Mouse (Mus musculus) CH12.LX (cell line): Measurements from ENCODE around the gene Ms4a5. TPM values are rescaled to one million over a fixed set of nuclear protein-coding genes. Genes with fewer than 3 reads are reported as not detected.

Experiments used
- DNase-seq: peaks from one replicate; pipeline ENCODE4 v3.0.0-alpha.2; 2013; ENCODE audit errors: extremely low read depth
- H3K27ac ChIP-seq: 2 replicates; pipeline ENCODE4 v1.5.1; 2012; ENCODE audit warnings: low read depth, mild to moderate bottlenecking, control low read depth, moderate library complexity; ENCODE audit not compliant: insufficient read depth
- H3K27me3 ChIP-seq: replicated peaks from 2 replicates; pipeline ENCODE3; 2012; ENCODE audit warnings: inconsistent platforms
- H3K36me3 ChIP-seq, 2 experiments: replicated peaks in 1 of 2; 2 replicates each; pipeline versions ENCODE3 to v1.6.1; 2012; ENCODE audit warnings: inconsistent platforms in 1 of 2, low read length in 1 of 2, mild to moderate bottlenecking in 1 of 2, mixed read lengths in 1 of 2, moderate library complexity in 1 of 2; ENCODE audit not compliant: control insufficient read depth in 1 of 2, insufficient read depth in 1 of 2
- H3K4me1 ChIP-seq, 2 experiments: 2 replicates each; pipeline ENCODE4 v1.6.1; 2012; ENCODE audit warnings: inconsistent platforms in 1 of 2, moderate library complexity in 1 of 2; ENCODE audit not compliant: insufficient read depth in 2 of 2, control insufficient read depth in 1 of 2
- H3K4me2 ChIP-seq: 2 replicates; pipeline ENCODE4 v1.6.1; 2012; ENCODE audit warnings: low read depth, mild to moderate bottlenecking, control low read depth; ENCODE audit not compliant: poor library complexity, insufficient read depth, severe bottlenecking
- H3K4me3 ChIP-seq, 3 experiments: fragments of 150-350 bp in 1 of 3; sonication (generic) in 1 of 3; replicated peaks in 1 of 3; 2 replicates each; pipeline versions ENCODE3 to v1.5.1; 2011 to 2012; ENCODE audit warnings: low read depth in 2 of 3, low read length in 2 of 3, mild to moderate bottlenecking in 2 of 3, moderate library complexity in 2 of 3, control low read depth in 1 of 3, improper control_type of control experiment in 1 of 3, inconsistent platforms in 1 of 3, mixed read lengths in 1 of 3; ENCODE audit not compliant: poor library complexity in 1 of 3
- H3K79me2 ChIP-seq: replicated peaks from 2 replicates; pipeline ENCODE4 v1.6.1; 2012; ENCODE audit warnings: mild to moderate bottlenecking, moderate library complexity; ENCODE audit not compliant: control insufficient read depth, poor library complexity, insufficient read depth, severe bottlenecking; ENCODE audit errors: extremely low read depth
- H3K9ac ChIP-seq: 2 replicates; pipeline ENCODE4 v1.6.1; 2012; ENCODE audit warnings: low read depth, mild to moderate bottlenecking, control low read depth, moderate library complexity; ENCODE audit not compliant: insufficient read depth
- H3K9me3 ChIP-seq: replicated peaks from 2 replicates; pipeline ENCODE3; 2012; ENCODE audit warnings: low read length, inconsistent platforms, mixed read lengths
- BHLHE40 ChIP-seq: IDR thresholded peaks from 2 replicates; pipeline ENCODE4 v1.6.1; 2011; ENCODE audit warnings: mild to moderate bottlenecking, low read depth, low read length, improper control_type of control experiment
- CHD1 ChIP-seq: IDR thresholded peaks from 2 replicates; pipeline ENCODE4 v1.6.1; 2012; ENCODE audit warnings: low read depth, low read length, improper control_type of control experiment, inconsistent platforms
- CHD2 ChIP-seq: IDR thresholded peaks from 2 replicates; pipeline ENCODE4 v1.6.1; 2011; ENCODE audit warnings: low read length, improper control_type of control experiment
- E2F4 ChIP-seq: IDR thresholded peaks from 2 replicates; pipeline ENCODE4 v1.6.1; 2011; ENCODE audit warnings: low read depth, low read length, improper control_type of control experiment; ENCODE audit not compliant: insufficient replicate concordance
- GABPA ChIP-seq: IDR thresholded peaks from 2 replicates; pipeline ENCODE4 v1.6.1; 2012; ENCODE audit warnings: low read depth, low read length, improper control_type of control experiment, inconsistent platforms; ENCODE audit not compliant: insufficient replicate concordance
- HCFC1 ChIP-seq: IDR thresholded peaks from 2 replicates; pipeline ENCODE4 v1.6.1; 2012; ENCODE audit warnings: low read depth, mild to moderate bottlenecking, inconsistent platforms, low read length, improper control_type of control experiment
- IRF4 ChIP-seq: IDR thresholded peaks from 2 replicates; pipeline ENCODE4 v1.6.1; 2014; ENCODE audit warnings: low read depth, mild to moderate bottlenecking, inconsistent platforms, low read length, improper control_type of control experiment
- JUN ChIP-seq: IDR thresholded peaks from 2 replicates; pipeline ENCODE4 v1.6.1; 2011; ENCODE audit warnings: low read depth, mild to moderate bottlenecking, low read length, improper control_type of control experiment, moderate library complexity; ENCODE audit not compliant: insufficient read depth
- JUND ChIP-seq: conservative IDR thresholded peaks from 2 replicates; pipeline ENCODE4 v1.6.1; 2011; ENCODE audit warnings: low read depth, low read length, improper control_type of control experiment
- MAFK ChIP-seq: IDR thresholded peaks from 2 replicates; pipeline ENCODE4 v1.6.1; 2011; ENCODE audit warnings: low read length, improper control_type of control experiment; ENCODE audit not compliant: insufficient replicate concordance
- MAX ChIP-seq: IDR thresholded peaks from 2 replicates; pipeline ENCODE4 v1.6.1; 2011; ENCODE audit warnings: low read length, improper control_type of control experiment
- MAZ ChIP-seq: IDR thresholded peaks from 2 replicates; pipeline ENCODE4 v1.6.1; 2012; ENCODE audit warnings: low read depth, mild to moderate bottlenecking, inconsistent platforms, low read length, improper control_type of control experiment, moderate library complexity
- MXI1 ChIP-seq: IDR thresholded peaks from 2 replicates; pipeline ENCODE4 v1.6.1; 2011; ENCODE audit warnings: mild to moderate bottlenecking, low read depth, low read length, improper control_type of control experiment
- MYC ChIP-seq: IDR thresholded peaks from 2 replicates; pipeline ENCODE4 v1.6.1; 2011; ENCODE audit warnings: low read depth, mild to moderate bottlenecking, improper control_type of control experiment, low read length
- POLR2AphosphoS2 ChIP-seq: IDR thresholded peaks from 2 replicates; pipeline ENCODE4 v1.6.1; 2011; ENCODE audit warnings: low read depth, low read length, improper control_type of control experiment
- RAD21 ChIP-seq: IDR thresholded peaks from 2 replicates; pipeline ENCODE4 v1.6.1; 2011; ENCODE audit warnings: low read depth, mild to moderate bottlenecking, low read length, improper control_type of control experiment, moderate library complexity
- SMC3 ChIP-seq: IDR thresholded peaks from 2 replicates; pipeline ENCODE4 v1.6.1; 2011; ENCODE audit warnings: low read depth, low read length, improper control_type of control experiment
- TBP ChIP-seq: conservative IDR thresholded peaks from 2 replicates; pipeline ENCODE4 v1.6.1; 2011; ENCODE audit warnings: low read depth, low read length, improper control_type of control experiment
- UBTF ChIP-seq: IDR thresholded peaks from 2 replicates; pipeline ENCODE4 v1.6.1; 2012; ENCODE audit warnings: low read depth, mild to moderate bottlenecking, inconsistent platforms, low read length, improper control_type of control experiment, moderate library complexity
- USF2 ChIP-seq: conservative IDR thresholded peaks from 2 replicates; pipeline ENCODE4 v1.6.1; 2011; ENCODE audit warnings: low read depth, low read length, improper control_type of control experiment
- ZKSCAN1 ChIP-seq: IDR thresholded peaks from 2 replicates; pipeline ENCODE4 v1.6.1; 2012; ENCODE audit warnings: low read depth, inconsistent platforms, low read length, improper control_type of control experiment, borderline replicate concordance
- ZNF384 ChIP-seq: IDR thresholded peaks from 2 replicates; pipeline ENCODE4 v1.6.1; 2012; ENCODE audit warnings: low read depth, low read length, improper control_type of control experiment, inconsistent platforms
- dilution Hi-C: fragments of 300-500 bp; cut with MboI; formaldehyde crosslinking; loops from 2 replicates; pipeline ENCODE4 v1.14.3; 2020; ENCODE audit warnings: low sequenced_read_pairs; ENCODE audit not compliant: extremely low pct_unique_long_range_greater_than_20kb, extremely low pct_ligation_motif_present
- in situ Hi-C: fragments of 300-500 bp; cut with MboI; formaldehyde crosslinking; loops from 3 replicates; pipeline ENCODE4 v1.14.3; 2019; ENCODE audit warnings: low sequenced_read_pairs, low pct_ligation_motif_present, low pct_unique_long_range_greater_than_20kb, mixed read lengths
- polyA plus RNA-seq: library from polyadenylated mRNA; unstranded; fragments of >175 nt; gene quantifications from 2 replicates; pipeline ENCODE4 v1.2.1, GENCODE M21; 2012; ENCODE audit warnings: low read depth; ENCODE audit not compliant: insufficient read length
- total RNA-seq, 2 experiments: library from RNA; depleted of rRNA; stranded (reverse); fragments of 300-350 nt in 1 of 2; fragments of >200 nt in 1 of 2; gene quantifications; 2 replicates each; pipeline ENCODE4 v1.2.3; 2012 to 2014

Gene Ms4a5
- total and polyA plus RNA-seq, 3 experiments = not detected

DNA sequence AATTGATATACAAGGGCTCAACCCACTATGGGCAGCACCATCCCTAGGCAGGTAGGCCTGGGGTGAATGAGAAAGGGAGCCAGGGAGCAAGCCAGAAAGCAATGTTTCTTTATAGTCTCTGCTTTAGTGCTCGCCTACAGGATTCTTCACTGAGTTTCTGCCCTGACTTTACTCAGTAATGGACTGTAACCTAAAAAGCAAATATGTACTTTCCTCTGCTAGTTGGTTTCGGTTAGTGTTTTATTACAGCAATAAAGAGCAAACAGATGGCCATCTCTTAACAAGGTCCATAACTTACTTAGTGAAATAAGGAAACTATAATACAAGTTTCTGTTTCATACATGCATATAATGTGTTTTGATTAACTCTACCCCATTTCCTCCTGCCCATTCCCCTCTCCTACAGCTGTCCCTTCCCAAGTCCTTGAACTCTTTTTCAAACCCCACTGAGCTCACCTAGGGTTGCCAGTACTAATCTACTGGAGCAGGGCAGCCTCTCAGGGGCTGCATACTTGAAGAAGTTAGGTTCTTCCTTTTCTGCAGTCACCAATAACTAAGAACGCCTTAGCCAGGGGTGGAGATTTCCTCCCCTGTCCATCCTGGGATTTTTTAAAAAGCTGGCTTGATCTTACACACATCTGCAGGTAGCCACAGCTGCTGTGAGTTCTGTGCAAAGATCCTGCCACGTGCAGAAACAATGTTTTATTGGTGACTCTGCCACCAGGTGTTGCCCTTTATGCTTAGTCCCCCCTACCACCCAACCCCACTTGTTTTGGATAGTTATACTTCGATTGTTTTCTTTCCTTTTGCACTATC is 48.5 kb downstream of the Ms4a5 start:
- Histone ChIP-seq H3K79me2 (no peaks in the 10 kb centered on the region), H3K4me3 (no peak overlapping the region), H3K27me3 (no peaks in the 10 kb centered on the region), H3K4me1 (peaks cover 0 to 18% of the 10 kb centered on the region in 2 experiments; a peak in 2 of 4 replicates), H3K4me2 (no peak overlapping the region)
- dilution Hi-C loops = no loop called here
- TF ChIP-seq ZNF384 = no peak
- no peak for TF ChIP-seq MAX
- no peak for TF ChIP-seq JUND
- TF ChIP-seq ZKSCAN1 = no peak
- no peak for TF ChIP-seq MAFK
- no peak for TF ChIP-seq E2F4
- TF ChIP-seq BHLHE40 = no peak
- TF ChIP-seq GABPA = no peak
- TF ChIP-seq MAZ = no peak
- TF ChIP-seq IRF4 = no peak
- TF ChIP-seq SMC3 = no peak
- TF ChIP-seq USF2 = no peak
- TF ChIP-seq MYC = no peak
- TF ChIP-seq, all 38 proteins: peak for 0
- H3K27ac ChIP-seq = no peak overlapping the region
- no peak for DNase-seq
- no peak overlapping the region for H3K9ac ChIP-seq
- in situ Hi-C loops = no loop called here
- H3K36me3 ChIP-seq = no peaks in the 10 kb centered on the region
- no peaks in the 10 kb centered on the region for H3K9me3 ChIP-seq

DNA sequence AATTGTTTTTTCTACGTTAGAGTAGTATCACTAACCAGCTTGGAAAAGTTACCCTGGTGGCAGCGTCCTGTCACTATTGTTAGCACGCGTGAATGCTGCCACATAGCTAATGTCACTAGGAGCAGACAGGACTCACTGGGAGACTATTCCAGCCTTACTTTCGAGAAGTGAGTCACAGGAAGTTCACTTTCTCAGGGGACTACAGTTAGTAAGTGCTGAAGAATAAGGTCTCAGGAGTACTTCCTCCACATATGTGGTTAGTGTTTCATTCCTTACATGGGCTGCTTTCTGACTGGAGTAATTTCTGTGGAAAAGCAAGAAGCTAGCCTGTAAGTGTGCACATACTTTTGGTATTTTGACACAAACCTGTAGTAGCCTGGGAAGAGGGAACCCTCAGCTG is 49.4 kb downstream of the Ms4a5 start:
- H3K4me3 ChIP-seq = no peak overlapping the region
- H3K4me1 ChIP-seq = peaks cover 0 to 18% of the 10 kb centered on the region in 2 experiments; a peak in 2 of 4 replicates
- no peaks in the 10 kb centered on the region for H3K36me3 ChIP-seq
- no peak for TF ChIP-seq CHD1
- no peak for TF ChIP-seq BHLHE40
- no peak for TF ChIP-seq POLR2AphosphoS2
- no peak for TF ChIP-seq MXI1
- TF ChIP-seq JUN = no peak
- no peak for TF ChIP-seq UBTF
- TF ChIP-seq USF2 = no peak
- no peak for TF ChIP-seq ZKSCAN1
- TF ChIP-seq TBP = no peak
- TF ChIP-seq HCFC1 = no peak
- TF ChIP-seq MAX = no peak
- no peak for TF ChIP-seq CHD2
- no peak for TF ChIP-seq RAD21
- TF ChIP-seq, all 38 proteins: peak for 0
- H3K9ac ChIP-seq = no peak overlapping the region
- H3K4me2 ChIP-seq = no peak overlapping the region
- no peaks in the 10 kb centered on the region for H3K9me3 ChIP-seq
- dilution Hi-C loops = no loop called here
- no peak overlapping the region for H3K27ac ChIP-seq
- H3K79me2 ChIP-seq = no peaks in the 10 kb centered on the region
- in situ Hi-C loops = no loop called here
- H3K27me3 ChIP-seq = no peaks in the 10 kb centered on the region
- DNase-seq = no peak
